Mouse (Mus musculus) ZHBTc4 (cell line): ENCODE measurements around the gene Cfb.
"Not testable (repeated sequence)": the region's sequence is repeated elsewhere in the genome, so short reads cannot be mapped to it uniquely, and the experiment has no call there.

Experiments used
- DNase-seq: peaks from one replicate; pipeline ENCODE4 v3.0.0-alpha.2; 2011; ENCODE audit warnings: low read depth, low spot score

Gene Cfb

GRCm38 (mm10) chr17:34862416-34863081 is at the start of gene Cfb:
Cfb (minus strand) TSS chr17:34862518.
- no peak for DNase-seq

- DNase-seq: peak; percentile 93
These were observed 49.6 kb upstream of the Cfb start for GRCm38 (mm10) chr17:34911945-34912351.

DNA sequence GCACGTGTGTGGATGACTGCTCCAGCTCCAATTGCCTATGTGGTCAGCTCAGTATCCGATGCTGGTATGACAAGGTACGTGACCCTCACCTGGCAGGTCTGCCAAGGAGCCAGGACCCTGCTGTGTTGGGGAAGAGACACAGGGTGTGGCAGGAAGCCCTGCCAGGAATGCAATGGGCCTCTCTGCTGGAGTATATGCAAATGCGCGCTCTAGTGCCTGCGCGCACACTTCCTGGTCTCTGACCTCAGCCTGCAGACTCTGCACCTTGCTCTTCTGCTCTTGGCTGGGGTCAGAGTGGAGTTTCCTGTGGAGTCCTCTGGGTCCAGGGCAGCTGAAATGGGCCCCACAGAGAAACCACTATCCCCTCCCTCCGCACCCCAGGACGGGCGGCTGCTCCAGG is 48.7 kb upstream of the Cfb start:
- peak; percentile 89 for DNase-seq

- peak; percentile 68 for DNase-seq
These were observed 40.6 kb upstream of the Cfb start for GRCm38 (mm10) chr17:34902895-34903294.

GRCm38 (mm10) chr17:34901948-34902347 is 39.6 kb upstream of the Cfb start:
- DNase-seq: not testable (repeated sequence)

DNA sequence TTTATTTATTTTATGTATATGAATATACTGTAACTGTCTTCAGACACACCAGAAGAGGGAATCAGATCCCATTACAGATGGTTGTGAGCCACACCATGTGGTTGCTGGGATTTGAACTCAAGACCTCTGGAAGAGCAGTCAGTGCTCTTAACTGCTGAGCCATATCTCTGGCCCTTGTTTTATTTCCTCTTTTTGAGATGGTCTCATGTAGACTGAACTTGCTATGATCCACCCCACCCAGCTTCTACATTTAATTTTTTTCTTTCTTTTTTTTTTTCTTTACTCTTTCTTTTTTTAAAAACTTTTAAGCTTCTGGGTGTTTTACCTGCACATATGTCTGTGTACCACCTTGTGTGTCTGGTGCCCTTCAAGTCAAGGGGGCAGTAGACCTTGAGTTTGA is 38.5 kb upstream of the Cfb start:
- DNase-seq: not testable (repeated sequence)

GRCm38 (mm10) chr17:34899890-34900243 is 37.5 kb upstream of the Cfb start:
- no peak for DNase-seq

GRCm38 (mm10) chr17:34899053-34899889 is 37.0 kb upstream of the Cfb start:
- no peak for DNase-seq

GRCm38 (mm10) chr17:34898706-34899052 is 36.4 kb upstream of the Cfb start:
- DNase-seq: no peak

DNA sequence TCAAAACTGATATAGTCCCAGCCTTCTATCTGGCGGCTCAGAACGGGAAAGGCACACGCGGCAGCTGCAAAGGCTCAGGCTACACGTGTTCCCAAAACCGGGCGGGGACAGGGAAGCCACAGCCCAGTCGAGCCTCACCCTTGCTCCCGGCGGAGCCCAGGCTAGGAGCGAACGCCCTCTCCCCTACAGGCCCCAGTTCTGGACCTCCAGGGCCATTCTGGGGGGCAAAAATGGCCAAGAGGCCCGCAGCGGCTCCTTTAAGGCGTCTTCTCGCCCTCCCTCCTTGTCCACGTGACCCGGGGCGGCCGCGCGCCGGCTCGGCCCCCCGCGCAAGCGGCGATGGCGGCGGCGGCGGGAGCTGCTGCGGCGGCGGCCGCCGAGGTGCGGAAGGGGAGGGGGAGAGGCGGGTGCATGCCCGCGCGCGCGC is 35.9 kb upstream of the Cfb start, which contains the start of the genes C2 and Ehmt2:
C2 (minus strand) TSS at position 106 of the 427 bp plus-strand sequence.
Ehmt2 (plus strand) TSS at position 310 of the 427 bp plus-strand sequence.
- DNase-seq: peak; percentile 83

GRCm38 (mm10) chr17:34897373-34898159 is 35.2 kb upstream of the Cfb start:
- DNase-seq: no peak

DNA sequence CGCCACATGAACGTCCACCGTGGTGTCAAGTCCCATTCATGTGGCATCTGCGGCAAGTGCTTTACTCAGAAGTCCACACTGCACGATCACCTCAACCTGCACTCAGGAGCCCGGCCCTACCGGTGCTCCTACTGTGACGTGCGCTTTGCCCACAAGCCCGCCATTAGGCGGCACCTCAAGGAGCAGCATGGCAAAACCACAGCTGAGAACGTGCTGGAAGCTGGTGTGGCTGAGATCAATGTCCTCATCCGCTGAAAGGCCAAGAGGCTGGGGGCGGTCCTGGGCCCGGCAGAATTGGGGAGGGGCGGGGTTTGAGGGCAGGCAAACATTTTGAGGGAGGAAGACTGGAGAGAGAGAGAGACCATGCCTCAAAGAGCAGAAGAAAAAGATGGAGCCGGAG is 34.0 kb upstream of the Cfb start:
- DNase-seq: peak; percentile 87

GRCm38 (mm10) chr17:34895724-34896123 is 33.4 kb upstream of the Cfb start:
- DNase-seq: no peak

GRCm38 (mm10) chr17:34894801-34895530 is 32.6 kb upstream of the Cfb start:
- DNase-seq: no peak

- peak; percentile 95 for DNase-seq
These were observed 31.8 kb upstream of the Cfb start for GRCm38 (mm10) chr17:34894074-34894597.

GRCm38 (mm10) chr17:34893072-34893824 is 30.9 kb upstream of the Cfb start:
- DNase-seq: no peak

DNA sequence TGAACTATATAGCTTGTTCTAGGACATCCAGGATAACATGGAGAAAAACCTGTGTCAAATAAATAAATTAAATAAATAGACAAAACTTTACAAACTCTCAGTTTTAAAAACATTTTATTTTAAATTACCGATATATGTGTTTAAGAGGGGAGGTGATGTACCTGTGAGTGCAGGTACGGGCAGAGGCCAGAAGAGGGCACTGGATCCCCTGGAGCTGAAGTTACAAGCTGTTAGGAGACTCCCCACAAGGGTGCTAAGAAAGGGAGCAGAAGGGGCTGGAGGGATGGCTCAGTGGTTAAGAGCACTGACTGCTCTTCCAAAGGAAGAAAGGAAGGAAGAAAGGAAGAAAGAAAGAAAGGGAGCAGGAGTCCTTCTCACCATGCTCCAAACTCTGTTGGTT is 29.1 kb upstream of the Cfb start:
- DNase-seq: peak; percentile 84

DNA sequence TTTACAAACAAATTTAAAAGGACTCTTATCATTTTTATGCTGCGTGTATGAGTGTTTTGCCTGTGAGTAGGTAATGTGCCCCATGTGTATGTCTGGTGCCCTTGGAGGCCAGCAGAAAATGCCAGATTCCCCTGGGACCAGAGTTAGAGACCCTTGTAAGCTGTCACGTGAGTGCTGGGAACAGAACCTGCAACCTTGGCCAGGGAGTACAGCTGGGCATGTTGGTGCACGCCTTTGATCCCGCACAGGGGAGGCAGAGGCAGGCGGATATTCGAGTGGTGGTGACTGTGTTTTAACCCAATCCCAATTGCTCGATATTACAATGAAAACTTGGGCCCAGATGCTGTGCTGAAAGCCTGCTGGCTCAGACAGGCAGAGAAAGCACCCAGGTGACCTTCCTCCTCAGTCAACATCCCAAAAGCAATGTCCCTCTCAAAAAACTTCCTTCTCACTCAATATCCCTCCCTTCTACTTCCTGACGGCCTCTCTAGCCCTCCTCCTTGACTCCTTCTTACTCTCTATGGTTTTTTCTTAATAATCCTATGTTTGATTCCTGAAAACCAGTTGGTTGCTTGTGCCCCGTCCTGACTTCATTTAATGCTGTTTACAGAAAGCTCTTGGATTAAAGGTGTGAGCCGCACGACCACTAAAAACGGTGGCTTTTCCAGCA is 27.9 kb upstream of the Cfb start:
- DNase-seq: peak; percentile 63

- DNase-seq: no peak
These were observed 25.6 kb upstream of the Cfb start for GRCm38 (mm10) chr17:34887942-34888341.

- no peak for DNase-seq
These were observed 23.3 kb upstream of the Cfb start for GRCm38 (mm10) chr17:34885615-34886014.
